Mouse (Mus musculus): ENCODE measurements at regions not wholly inside any gene's neighbourhood (a gene's known extent, or its start where the extent isn't known, plus 50 kb on each side); places are given as distances from the start of the nearest gene placed in this dataset.
A peak's percentile ranks its signal among the peaks of the same experiment; 100 is the strongest.

DNA sequence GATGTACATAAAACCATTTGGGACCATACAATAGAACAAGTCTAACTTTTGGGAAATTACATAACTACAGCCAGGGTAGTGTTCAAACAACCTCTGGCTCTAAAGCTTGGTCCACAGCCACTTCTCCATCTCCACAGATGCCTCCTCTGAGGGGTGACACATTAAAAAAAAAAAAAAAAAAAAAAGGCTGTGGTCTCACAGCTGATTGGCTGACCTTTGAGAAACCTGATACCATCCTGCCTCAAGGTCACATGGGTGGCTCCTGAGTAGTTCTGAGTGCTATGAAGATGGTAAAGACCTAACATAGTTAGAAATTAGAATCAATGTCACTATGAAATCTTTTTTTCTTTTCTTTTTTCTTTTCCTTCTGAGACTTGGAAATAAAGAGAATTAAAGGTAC is 102.4 kb downstream of the Tmem182 start:
- DNase-seq (ENCODE audit: low read depth): no peak
- no peak for TF ChIP-seq POLR2A (IDR thresholded peaks at IDR 0.05; ENCODE audit: borderline replicate concordance, extremely low read depth, insufficient read depth, insufficient read length, poor library complexity, severe bottlenecking)
- TF ChIP-seq CTCF (IDR thresholded peaks at IDR 0.05; ENCODE audit: borderline replicate concordance, extremely low read depth, insufficient read depth, insufficient read length): no peak

DNA sequence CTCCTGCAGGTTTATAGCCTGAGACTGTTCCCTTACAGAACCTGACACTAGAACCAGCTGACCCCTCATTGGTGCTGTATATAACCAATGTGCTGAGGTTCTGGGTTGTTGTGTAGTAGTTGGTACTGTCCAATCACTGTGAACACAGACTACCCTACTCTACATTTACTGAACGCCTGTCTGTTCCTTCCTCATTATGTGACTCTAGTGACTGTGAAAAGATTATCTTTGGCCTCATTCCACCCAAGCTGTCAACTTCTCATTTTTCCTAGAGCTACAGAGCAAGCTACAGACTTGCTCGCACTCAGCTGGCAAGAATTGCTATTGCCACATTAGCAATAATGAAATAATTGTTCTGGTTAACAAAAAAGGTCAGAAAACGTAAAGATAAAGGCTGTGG is 108.2 kb downstream of the Tmem182 start:
- peak; percentile 67 for DNase-seq (ENCODE audit: low read depth)
- TF ChIP-seq CTCF (IDR thresholded peaks at IDR 0.05; ENCODE audit: borderline replicate concordance, extremely low read depth, insufficient read depth, insufficient read length): no peak
- TF ChIP-seq POLR2A (IDR thresholded peaks at IDR 0.05; ENCODE audit: borderline replicate concordance, extremely low read depth, insufficient read depth, insufficient read length, poor library complexity, severe bottlenecking): no peak

DNA sequence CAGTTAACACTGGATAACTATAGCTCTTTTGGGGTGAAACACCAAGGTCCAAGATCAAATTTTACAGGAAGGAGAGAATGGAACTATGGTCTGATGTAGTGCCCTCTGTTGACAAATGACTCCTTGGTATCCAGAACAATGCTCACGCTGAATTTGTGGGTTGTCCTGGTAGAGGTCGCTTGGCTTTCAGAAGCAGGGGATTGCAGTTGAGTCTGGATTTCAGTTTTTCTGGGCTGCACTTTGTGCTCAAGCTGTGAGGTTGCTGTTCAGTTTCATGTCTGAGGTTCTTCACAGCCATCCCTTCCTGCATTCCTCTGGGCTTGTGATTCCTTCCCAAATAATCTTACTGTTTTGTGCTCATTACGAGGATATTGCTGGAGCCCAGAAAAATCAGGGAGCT is 118.9 kb downstream of the Tmem182 start:
- TF ChIP-seq CTCF (IDR thresholded peaks at IDR 0.05; ENCODE audit: borderline replicate concordance, extremely low read depth, insufficient read depth, insufficient read length): no peak
- no peak for TF ChIP-seq POLR2A (IDR thresholded peaks at IDR 0.05; ENCODE audit: borderline replicate concordance, extremely low read depth, insufficient read depth, insufficient read length, poor library complexity, severe bottlenecking)
- DNase-seq (ENCODE audit: low read depth): no peak

DNA sequence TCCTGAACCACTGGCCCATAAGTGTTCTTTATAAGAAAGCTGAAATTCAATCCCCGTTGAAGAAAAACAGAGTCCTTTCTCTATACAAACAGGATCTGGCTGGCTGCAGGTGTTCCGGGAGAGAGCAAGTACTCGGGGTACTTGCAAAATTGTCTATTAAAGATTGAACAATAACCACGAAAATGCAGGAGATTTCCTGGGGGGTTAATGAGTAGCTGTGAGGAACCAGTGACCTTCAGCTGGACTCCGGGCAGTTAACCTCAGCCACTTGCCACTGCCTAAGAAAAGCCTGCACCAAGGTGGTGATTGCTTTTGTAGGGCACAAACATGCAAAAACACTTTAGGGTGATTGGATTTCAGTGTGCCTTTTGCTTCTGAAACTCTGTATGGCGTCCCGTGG is 119.4 kb downstream of the Tmem182 start:
- TF ChIP-seq CTCF (IDR thresholded peaks at IDR 0.05; ENCODE audit: borderline replicate concordance, extremely low read depth, insufficient read depth, insufficient read length) (no peak), POLR2A (IDR thresholded peaks at IDR 0.05; ENCODE audit: borderline replicate concordance, extremely low read depth, insufficient read depth, insufficient read length, poor library complexity, severe bottlenecking) (no peak)
- peak; percentile 42 for DNase-seq (ENCODE audit: low read depth)

DNA sequence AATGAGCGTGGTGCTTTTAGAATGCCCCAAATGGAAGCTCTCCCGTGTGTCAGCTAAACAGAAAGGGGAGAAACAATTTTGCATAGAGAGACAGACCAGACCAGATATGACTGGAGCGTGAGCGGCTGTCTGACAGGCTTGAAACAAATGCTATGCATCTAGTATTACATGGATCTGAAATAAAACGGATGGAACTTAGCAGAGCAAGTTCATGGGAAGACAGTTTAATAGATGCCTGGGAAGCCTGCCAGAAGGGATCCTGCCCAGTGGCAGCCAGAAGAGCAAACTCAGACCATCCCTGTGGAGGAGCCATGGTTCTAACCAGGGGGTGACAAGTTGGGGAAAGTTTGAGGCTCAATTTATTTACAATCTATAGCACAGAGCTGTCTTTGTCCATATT is 126.0 kb downstream of the Tmem182 start:
- DNase-seq (ENCODE audit: low read depth): no peak
- TF ChIP-seq CTCF (IDR thresholded peaks at IDR 0.05; ENCODE audit: borderline replicate concordance, extremely low read depth, insufficient read depth, insufficient read length) (no peak), POLR2A (IDR thresholded peaks at IDR 0.05; ENCODE audit: borderline replicate concordance, extremely low read depth, insufficient read depth, insufficient read length, poor library complexity, severe bottlenecking) (no peak)

DNA sequence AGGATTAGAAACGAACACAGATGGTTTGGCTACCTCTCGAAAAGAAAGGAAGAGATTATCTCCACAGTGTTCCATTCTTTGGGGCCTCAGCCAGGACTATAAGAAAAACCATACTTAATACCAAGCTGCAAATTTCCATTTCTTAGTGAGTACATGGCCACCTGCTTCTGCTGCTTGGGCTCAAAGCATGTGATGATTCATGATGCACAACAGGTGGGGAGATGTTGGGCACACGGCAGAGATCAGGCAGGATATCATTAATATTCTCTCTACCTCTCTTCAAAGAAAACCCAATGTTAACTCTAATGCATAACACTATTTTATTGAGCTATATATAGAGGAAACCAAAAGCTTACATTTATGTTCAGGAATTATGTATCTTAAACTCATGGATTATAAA is 131.3 kb downstream of the Tmem182 start:
- TF ChIP-seq CTCF (IDR thresholded peaks at IDR 0.05; ENCODE audit: borderline replicate concordance, extremely low read depth, insufficient read depth, insufficient read length) (no peak), POLR2A (IDR thresholded peaks at IDR 0.05; ENCODE audit: borderline replicate concordance, extremely low read depth, insufficient read depth, insufficient read length, poor library complexity, severe bottlenecking) (no peak)

DNA sequence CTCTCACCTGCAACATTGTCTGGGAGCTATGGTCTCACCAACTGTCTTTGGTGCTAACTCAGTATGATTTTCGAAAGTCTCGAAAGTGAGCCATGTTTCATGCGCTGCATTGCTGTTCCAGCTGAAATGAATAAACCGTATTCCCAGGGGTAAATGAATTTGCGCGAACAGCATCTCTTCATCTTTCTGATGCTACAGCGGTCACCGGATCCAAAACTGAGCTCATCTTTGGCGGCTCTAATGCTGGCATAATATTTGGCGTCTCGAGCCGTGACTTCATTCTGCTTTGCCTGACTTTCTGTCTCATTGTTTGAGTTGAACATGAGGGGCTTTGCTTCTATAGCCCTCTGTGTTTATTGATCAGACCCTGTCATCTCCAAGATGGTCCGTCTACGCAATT is 137.3 kb downstream of the Tmem182 start:
- peak; percentile 52 for DNase-seq (ENCODE audit: low read depth)
- TF ChIP-seq POLR2A (IDR thresholded peaks at IDR 0.05; ENCODE audit: borderline replicate concordance, extremely low read depth, insufficient read depth, insufficient read length, poor library complexity, severe bottlenecking): no peak
- no peak for TF ChIP-seq CTCF (IDR thresholded peaks at IDR 0.05; ENCODE audit: borderline replicate concordance, extremely low read depth, insufficient read depth, insufficient read length)

More for the DNA sequence above, 131.3 kb downstream of the Tmem182 start:
- DNase-seq (ENCODE audit: low read depth): no peak

DNA sequence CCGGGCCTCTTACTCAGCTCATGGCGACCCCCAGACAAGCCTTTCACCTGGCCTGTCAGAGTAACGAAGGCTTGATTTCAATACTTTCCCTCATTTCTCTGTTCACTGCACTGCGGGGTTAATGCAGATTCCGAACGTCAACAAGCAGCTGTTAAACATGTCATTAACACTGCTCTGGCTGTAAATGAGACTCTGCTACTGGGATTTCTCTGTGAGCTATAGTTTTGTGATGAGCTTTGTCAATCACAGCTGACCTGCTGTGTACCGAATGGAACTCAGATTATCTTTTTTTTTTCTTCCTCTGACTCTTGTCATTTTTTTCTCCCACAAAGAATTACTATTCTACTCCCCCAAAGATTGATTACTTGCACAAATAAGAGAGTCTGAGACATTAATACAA is 137.8 kb downstream of the Tmem182 start:
- peak; percentile 68 for DNase-seq (ENCODE audit: low read depth)
- TF ChIP-seq CTCF (IDR thresholded peaks at IDR 0.05; ENCODE audit: borderline replicate concordance, extremely low read depth, insufficient read depth, insufficient read length): no peak
- TF ChIP-seq POLR2A (IDR thresholded peaks at IDR 0.05; ENCODE audit: borderline replicate concordance, extremely low read depth, insufficient read depth, insufficient read length, poor library complexity, severe bottlenecking): no peak

DNA sequence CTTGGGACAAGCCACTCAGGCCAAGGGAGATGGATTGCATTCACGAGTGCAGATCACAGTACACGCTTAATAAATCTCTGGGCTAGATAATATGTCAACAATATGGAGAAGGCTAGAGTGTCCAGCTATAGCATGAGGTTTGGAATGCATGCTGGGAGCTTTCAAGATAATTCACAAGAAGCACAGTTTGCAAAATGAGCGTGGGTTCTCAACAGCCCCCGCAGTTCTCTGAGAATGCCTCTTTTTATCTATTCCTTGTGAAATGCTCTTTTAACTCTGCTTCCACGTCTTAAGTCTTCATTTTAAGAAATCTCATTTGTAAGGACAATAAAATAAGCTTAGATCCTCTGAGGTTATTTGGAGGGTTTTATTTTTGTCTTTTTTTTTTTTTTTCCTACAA is 145.2 kb downstream of the Tmem182 start:
- no peak for TF ChIP-seq POLR2A (IDR thresholded peaks at IDR 0.05; ENCODE audit: borderline replicate concordance, extremely low read depth, insufficient read depth, insufficient read length, poor library complexity, severe bottlenecking)
- no peak for TF ChIP-seq CTCF (IDR thresholded peaks at IDR 0.05; ENCODE audit: borderline replicate concordance, extremely low read depth, insufficient read depth, insufficient read length)
- no peak for DNase-seq (ENCODE audit: low read depth)

DNA sequence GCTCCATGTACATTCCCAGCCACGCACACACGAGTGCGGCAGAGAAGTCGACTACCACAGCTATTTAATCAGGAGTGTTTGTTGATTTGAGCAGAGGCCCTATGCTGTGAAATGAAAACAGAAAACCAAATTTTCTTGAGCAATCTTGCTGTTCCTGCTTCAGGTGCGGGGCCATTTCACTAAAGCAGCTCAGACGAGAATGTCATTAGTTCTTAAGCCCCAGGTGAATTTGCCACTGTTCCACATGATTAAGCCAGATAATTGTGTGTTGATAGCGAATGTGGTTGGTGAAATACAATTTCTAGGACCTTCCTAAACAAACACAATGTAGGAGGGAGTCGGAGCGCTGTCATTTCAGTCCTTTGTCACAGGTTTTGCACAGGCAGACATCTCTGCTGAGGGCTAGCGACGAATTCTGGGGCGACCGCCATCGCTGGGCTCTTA is 149.3 kb downstream of the Tmem182 start:
- no peak for TF ChIP-seq CTCF (IDR thresholded peaks at IDR 0.05; ENCODE audit: borderline replicate concordance, extremely low read depth, insufficient read depth, insufficient read length)
- no peak for TF ChIP-seq POLR2A (IDR thresholded peaks at IDR 0.05; ENCODE audit: borderline replicate concordance, extremely low read depth, insufficient read depth, insufficient read length, poor library complexity, severe bottlenecking)
- DNase-seq (ENCODE audit: low read depth): peak; percentile 64

DNA sequence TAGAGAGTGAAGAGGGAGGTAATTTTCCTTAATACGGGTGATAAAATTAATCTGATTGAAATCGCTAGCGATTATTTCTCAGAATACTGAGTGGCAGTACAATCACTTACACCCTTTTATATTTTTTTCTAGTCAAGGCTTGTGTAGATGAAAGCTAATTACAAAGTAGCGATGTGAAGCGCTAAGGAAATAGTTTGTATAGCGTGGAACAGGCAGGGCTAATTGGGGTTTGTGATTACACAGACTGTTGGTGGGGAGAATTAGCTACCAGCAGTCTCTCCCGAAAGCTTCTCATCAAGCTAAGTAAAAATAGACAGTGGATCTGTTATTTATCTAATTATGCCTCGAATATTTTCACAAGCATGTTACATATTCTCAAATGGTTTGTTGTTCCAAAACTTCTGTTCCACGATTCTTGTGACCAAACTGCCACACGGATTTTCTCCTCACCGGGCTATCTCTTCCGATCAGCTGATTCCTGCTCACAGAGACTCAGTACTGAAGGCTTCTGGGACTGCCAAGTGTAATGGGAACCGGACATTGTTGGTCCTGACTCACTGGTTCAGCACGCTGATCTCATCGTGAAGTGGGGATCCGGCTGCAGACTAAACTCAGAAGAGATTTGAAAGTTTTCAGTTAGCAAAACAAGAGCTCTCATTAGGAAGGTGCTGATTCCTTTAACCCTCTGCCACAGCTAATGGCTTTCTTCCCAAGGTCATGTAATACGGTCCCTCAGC is 162.5 kb downstream of the Tmem182 start:
- DNase-seq (ENCODE audit: low read depth): peak; percentile 84
- no peak for TF ChIP-seq POLR2A (IDR thresholded peaks at IDR 0.05; ENCODE audit: borderline replicate concordance, extremely low read depth, insufficient read depth, insufficient read length, poor library complexity, severe bottlenecking)
- TF ChIP-seq CTCF (IDR thresholded peaks at IDR 0.05; ENCODE audit: borderline replicate concordance, extremely low read depth, insufficient read depth, insufficient read length): no peak

DNA sequence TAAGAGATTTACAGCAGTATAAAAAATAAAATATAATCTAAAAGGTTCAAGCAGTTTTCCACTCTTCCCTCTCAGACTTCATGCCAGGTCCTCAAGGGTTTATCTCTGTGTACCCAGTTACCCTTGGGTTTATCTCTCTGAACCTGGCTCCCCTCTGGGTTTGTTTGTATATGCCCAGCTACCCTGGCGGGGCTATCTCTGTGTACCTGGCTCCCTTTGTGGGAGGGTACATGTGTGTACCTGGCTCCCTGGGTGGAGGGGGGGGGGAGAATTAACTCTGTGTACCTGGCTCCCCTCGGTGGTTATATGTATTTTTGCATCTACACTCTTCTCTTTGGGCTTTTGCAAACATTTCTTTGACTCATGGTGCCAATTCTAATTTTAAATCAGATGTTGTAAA is 178.4 kb downstream of the Tmem182 start:
- TF ChIP-seq POLR2A (IDR thresholded peaks at IDR 0.05; ENCODE audit: borderline replicate concordance, extremely low read depth, insufficient read depth, insufficient read length, poor library complexity, severe bottlenecking) (no peak), CTCF (IDR thresholded peaks at IDR 0.05; ENCODE audit: borderline replicate concordance, extremely low read depth, insufficient read depth, insufficient read length) (no peak)
- DNase-seq (ENCODE audit: low read depth): no peak
